Mouse (Mus musculus): ENCODE measurements around the gene Trim56. TPM values are rescaled to one million over a fixed set of nuclear protein-coding genes. Genes with fewer than 3 reads are reported as not detected.

Gene Trim56
- polyA plus RNA-seq, 1 experiment from 2014 or later, result 4.4 TPM

GRCm38 (mm10) chr5:137077187-137077586, 38.8 kb downstream of the Trim56 start:
- no peak for TF ChIP-seq EP300 (optimal IDR thresholded peaks at IDR 0.05)
- no peak for TF ChIP-seq CTCF (IDR thresholded peaks at IDR 0.05; ENCODE audit: low read depth)
- Histone ChIP-seq H3K4me2 (replicated peaks; ENCODE audit: low read depth) (no peak overlapping the region), H3K36me3 (ENCODE audit: control insufficient read depth, insufficient read depth, low read length) (no peaks in the 10 kb centered on the region), H3K9me3 (ENCODE audit: control insufficient read depth, low read length) (no peaks in the 10 kb centered on the region), H3K27me3 (ENCODE audit: control insufficient read depth, insufficient read depth, low read length) (no peaks in the 10 kb centered on the region), H3K4me1 (replicated peaks; ENCODE audit: control insufficient read depth, insufficient read depth) (peaks cover 4% of the 10 kb centered on the region; the same call in 1 of the 2 replicates), H3K4me3 (ENCODE audit: low read depth, low read length) (no peak overlapping the region), H3K27ac (replicated peaks) (peak overlapping the region; percentile 84), H3K9ac (ENCODE audit: low read length) (no peak overlapping the region)
- 73% methylated on average over 7 of the region's 7 CpGs for WGBS
- no peak for DNase-seq (ENCODE audit: low spot score)
- no peak for ATAC-seq (ENCODE audit: low FRiP score, low TSS enrichment)

GRCm38 (mm10) chr5:137076191-137076930, 39.6 kb downstream of the Trim56 start:
- ATAC-seq (ENCODE audit: low FRiP score, low TSS enrichment), result peak; percentile 55; the same call in 1 of the 2 replicates
- Histone ChIP-seq H3K27me3 (ENCODE audit: control insufficient read depth, insufficient read depth, low read length) (no peaks in the 10 kb centered on the region), H3K36me3 (ENCODE audit: control insufficient read depth, insufficient read depth, low read length) (no peaks in the 10 kb centered on the region), H3K4me3 (ENCODE audit: low read depth, low read length) (no peak overlapping the region), H3K9ac (ENCODE audit: low read length) (no peak overlapping the region), H3K9me3 (ENCODE audit: control insufficient read depth, low read length) (no peaks in the 10 kb centered on the region), H3K27ac (replicated peaks) (peak overlapping the region; percentile 84), H3K4me2 (replicated peaks; ENCODE audit: low read depth) (no peak overlapping the region), H3K4me1 (replicated peaks; ENCODE audit: control insufficient read depth, insufficient read depth) (peaks cover 4% of the 10 kb centered on the region; the same call in 1 of the 2 replicates)
- WGBS, result 27% methylated on average over 12 of the region's 12 CpGs
- TF ChIP-seq CTCF (IDR thresholded peaks at IDR 0.05; ENCODE audit: low read depth) (no peak), EP300 (optimal IDR thresholded peaks at IDR 0.05) (no peak)
- peak; percentile 52 for DNase-seq (ENCODE audit: low spot score)

DNA sequence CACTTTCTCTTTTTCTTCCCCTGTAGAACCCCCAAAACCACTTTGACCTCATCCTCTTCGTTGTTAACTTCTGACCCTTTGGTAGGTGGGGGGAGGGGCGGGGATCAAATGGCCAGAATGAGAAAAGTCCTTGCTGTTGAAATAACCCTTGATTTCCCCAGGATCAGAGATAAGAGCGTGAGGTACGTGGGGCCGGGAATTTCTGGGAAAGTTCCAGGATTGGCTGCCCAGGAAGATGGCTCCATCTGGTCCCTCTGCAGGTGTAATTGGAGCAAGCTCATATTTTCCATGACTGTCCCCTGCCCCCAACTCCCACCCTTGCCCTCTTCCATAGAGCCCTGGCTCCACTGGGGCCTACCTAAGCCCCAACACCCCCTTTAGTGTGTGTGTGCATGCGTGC, 40.3 kb downstream of the Trim56 start:
- DNase-seq (ENCODE audit: low spot score) (no peak), ATAC-seq (ENCODE audit: low FRiP score, low TSS enrichment) (no peak)
- no peak for TF ChIP-seq CTCF (IDR thresholded peaks at IDR 0.05; ENCODE audit: low read depth)
- peak overlapping the region; percentile 84 for H3K27ac ChIP-seq (replicated peaks)
- no peaks in the 10 kb centered on the region for H3K9me3 ChIP-seq (ENCODE audit: control insufficient read depth, low read length)
- peaks cover 4% of the 10 kb centered on the region; the same call in 1 of the 2 replicates for H3K4me1 ChIP-seq (replicated peaks; ENCODE audit: control insufficient read depth, insufficient read depth)
- H3K9ac ChIP-seq (ENCODE audit: low read length), result no peak overlapping the region
- 62% methylated on average over 6 of the region's 6 CpGs for WGBS
- H3K4me2 ChIP-seq (replicated peaks; ENCODE audit: low read depth), result no peak overlapping the region
- H3K27me3 ChIP-seq (ENCODE audit: control insufficient read depth, insufficient read depth, low read length), result no peaks in the 10 kb centered on the region
- H3K36me3 ChIP-seq (ENCODE audit: control insufficient read depth, insufficient read depth, low read length), result no peaks in the 10 kb centered on the region
- H3K4me3 ChIP-seq (ENCODE audit: low read depth, low read length), result no peak overlapping the region

DNA sequence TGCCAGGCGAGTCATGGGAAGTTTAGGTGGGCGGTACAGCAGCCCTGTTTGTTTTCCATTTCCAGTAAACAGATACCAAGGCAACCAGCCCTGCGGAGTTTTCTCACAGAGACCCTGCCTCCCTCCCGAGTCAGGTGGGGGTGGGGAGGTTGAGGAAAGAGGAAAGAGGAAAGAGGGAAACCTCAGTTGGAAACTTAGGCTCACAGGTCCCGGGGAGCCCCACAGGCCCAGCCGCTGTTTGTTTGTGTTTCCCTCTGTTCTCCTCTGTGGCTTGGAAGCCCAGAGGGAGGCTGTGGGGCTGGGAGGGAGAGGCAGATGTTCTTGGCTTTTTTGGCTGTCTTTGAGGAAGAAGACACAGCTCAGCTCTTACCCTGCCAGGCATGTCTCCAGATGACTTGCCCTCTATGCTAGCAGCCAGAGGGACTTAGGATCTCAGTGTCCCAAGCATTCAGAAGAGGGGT, 41.8 kb downstream of the Trim56 start:
- 29% methylated on average over 6 of the region's 6 CpGs for WGBS
- DNase-seq (ENCODE audit: low spot score) (no peak), ATAC-seq (ENCODE audit: low FRiP score, low TSS enrichment) (no peak)
- H3K27ac ChIP-seq (replicated peaks), result peak overlapping the region; percentile 35; the same call in 1 of the 2 replicates
- H3K4me3 ChIP-seq (ENCODE audit: low read depth, low read length), result no peak overlapping the region
- H3K4me2 ChIP-seq (replicated peaks; ENCODE audit: low read depth), result no peak overlapping the region
- H3K4me1 ChIP-seq (replicated peaks; ENCODE audit: control insufficient read depth, insufficient read depth), result peaks cover 4% of the 10 kb centered on the region; the same call in 1 of the 2 replicates
- no peak for TF ChIP-seq CTCF (IDR thresholded peaks at IDR 0.05; ENCODE audit: low read depth)
- TF ChIP-seq EP300 (optimal IDR thresholded peaks at IDR 0.05), result no peak
- H3K27me3 ChIP-seq (ENCODE audit: control insufficient read depth, insufficient read depth, low read length), result no peaks in the 10 kb centered on the region
- no peaks in the 10 kb centered on the region for H3K36me3 ChIP-seq (ENCODE audit: control insufficient read depth, insufficient read depth, low read length)
- H3K9ac ChIP-seq (ENCODE audit: low read length), result no peak overlapping the region
- no peaks in the 10 kb centered on the region for H3K9me3 ChIP-seq (ENCODE audit: control insufficient read depth, low read length)

DNA sequence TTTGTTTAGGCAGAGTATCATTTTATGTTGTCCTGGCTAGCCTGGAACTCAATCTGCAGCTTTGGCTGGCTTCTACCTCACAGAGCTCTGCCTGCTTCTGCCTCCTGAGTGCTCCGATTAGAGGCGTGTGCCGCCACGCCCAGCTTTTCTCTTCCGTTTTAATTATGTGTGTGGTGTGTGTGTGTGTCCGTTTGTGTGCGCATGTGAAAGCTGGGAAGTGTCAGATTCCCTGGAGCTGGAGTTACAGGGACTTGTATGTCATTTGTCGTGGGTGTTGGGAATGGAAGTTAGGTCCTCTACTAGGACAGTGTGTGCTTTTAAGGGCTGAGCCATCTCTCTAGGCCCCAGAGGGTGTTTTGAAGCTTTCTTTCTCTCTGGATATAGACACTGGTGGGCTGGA, 42.9 kb downstream of the Trim56 start:
- 90% methylated on average over 8 of the region's 8 CpGs for WGBS
- H3K36me3 ChIP-seq (ENCODE audit: control insufficient read depth, insufficient read depth, low read length), result no peaks in the 10 kb centered on the region
- TF ChIP-seq CTCF (IDR thresholded peaks at IDR 0.05; ENCODE audit: low read depth), result no peak
- no peak for TF ChIP-seq EP300 (optimal IDR thresholded peaks at IDR 0.05)
- no peak for ATAC-seq (ENCODE audit: low FRiP score, low TSS enrichment)
- H3K4me1 ChIP-seq (replicated peaks; ENCODE audit: control insufficient read depth, insufficient read depth), result peaks cover 4% of the 10 kb centered on the region; the same call in 1 of the 2 replicates
- no peak overlapping the region for H3K9ac ChIP-seq (ENCODE audit: low read length)
- H3K27ac ChIP-seq (replicated peaks), result peak overlapping the region; percentile 84; the same call in 1 of the 2 replicates
- no peak for DNase-seq (ENCODE audit: low spot score)
- no peaks in the 10 kb centered on the region for H3K27me3 ChIP-seq (ENCODE audit: control insufficient read depth, insufficient read depth, low read length)
- H3K4me3 ChIP-seq (ENCODE audit: low read depth, low read length), result no peak overlapping the region
- H3K4me2 ChIP-seq (replicated peaks; ENCODE audit: low read depth), result no peak overlapping the region
- no peaks in the 10 kb centered on the region for H3K9me3 ChIP-seq (ENCODE audit: control insufficient read depth, low read length)

All from stomach, postnatal 0 days (tissue).